Mouse (Mus musculus) induced T-regulatory cell, adult 2 months (primary cell): ENCODE data around the gene Tctex1d4.

Experiments used
- DNase-seq: peaks from one replicate; pipeline ENCODE4 v3.0.0-alpha.2; 2012; ENCODE audit warnings: low read depth

The Tctex1d4 gene

GRCm38 (mm10) chr4:117120052-117120444 lies 6.5 kb upstream of the Tctex1d4 start:
- DNase-seq, result no peak

DNA sequence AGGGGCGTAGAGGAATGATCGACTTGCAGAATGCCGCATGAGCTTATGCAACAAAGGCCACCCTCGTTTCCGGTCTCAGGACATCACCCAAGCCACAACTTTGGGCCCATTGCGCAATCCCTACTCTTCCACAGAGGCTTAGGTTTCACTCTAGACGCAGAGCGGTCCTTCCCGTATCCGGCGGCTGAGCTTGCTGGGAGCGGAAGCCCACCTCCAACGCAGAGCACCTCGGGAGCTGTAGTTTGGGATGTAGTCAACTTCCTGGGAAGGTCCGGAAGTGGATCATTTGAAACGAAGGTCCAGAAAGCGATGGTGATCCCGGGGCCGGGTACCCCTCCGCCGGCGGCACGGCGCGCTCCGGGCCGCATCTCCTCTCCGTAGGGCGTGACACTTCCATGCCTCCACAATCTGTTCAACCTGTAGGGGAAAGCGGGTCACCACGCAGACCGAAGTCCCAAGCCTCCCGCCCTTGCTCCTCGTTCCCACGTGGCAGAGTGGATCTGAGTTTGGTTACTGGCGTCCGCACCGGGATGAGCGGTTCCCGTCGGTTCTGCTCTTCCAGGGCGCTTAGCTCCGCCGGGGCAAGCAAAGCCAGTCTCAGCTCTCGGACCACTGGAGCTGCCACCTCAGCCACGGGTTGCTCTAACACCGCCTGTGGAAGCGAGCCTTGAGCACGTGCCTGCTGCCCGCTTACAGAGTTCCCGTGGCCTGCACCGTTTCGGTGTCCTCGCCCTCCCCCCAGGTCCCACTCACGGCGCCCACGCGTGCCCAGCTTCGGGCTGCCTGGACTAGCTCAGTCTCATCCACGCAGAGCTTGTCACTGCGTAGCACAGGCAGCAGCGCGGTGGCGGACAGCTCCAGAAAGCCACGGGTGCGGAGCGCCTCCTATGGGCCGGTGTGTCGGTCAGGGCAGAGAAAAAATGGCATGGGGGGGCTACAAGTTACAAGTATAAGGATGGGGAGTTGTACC lies 5.9 kb upstream of the Tctex1d4 start:
- peak; percentile 94 for DNase-seq

DNA sequence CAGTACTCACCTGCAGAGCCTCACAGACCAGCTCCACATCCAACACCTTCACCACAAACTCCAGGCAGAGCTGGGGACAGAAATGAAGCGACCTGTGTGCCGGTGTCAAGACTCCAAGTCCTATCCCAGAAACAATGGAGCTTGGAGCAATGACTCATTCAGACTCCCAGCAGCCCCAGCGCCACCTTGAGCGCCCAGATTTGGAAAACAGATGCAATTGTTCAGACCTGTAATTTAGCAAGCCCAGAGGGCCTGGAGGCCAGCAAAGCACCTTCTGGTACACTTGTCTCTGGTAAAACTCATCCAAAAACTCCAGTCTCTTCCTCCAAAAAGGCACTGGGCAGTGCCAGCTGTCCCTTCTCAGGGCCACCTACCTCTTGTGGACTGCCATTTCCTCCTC lies 4.4 kb upstream of the Tctex1d4 start:
- DNase-seq, result peak; percentile 27

DNA sequence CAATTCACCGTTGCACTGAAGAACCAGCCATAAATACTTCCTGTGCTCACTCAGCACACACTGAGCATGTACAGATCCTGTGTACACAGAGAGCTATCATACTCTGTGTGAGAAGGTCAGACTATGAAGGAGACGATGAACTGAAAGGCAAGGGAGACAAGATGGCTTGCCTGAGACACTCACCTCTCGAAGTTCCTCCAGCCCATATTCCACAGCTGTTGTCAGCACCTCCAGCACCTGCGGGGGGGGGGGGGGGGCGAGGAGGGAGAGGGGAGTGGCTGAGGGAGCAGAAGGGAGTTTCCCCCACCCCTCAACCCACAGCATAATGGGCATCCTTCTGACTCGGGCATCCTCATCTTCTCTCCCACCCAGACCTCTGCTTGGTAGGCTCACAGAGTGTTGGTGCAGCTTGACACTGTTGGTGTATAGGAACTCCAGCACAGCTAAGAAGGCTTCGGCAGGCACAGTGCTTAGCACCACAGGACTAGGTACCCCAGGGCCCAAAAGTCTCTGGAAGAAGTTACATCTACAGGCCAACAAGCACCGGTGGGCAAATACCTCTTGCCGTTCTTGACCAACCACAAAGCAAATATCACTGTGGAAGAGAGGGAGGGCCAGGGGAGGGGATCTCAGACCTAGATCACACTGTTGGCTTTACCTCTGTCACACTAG lies 2.9 kb upstream of the Tctex1d4 start:
- peak; percentile 80 for DNase-seq

DNA sequence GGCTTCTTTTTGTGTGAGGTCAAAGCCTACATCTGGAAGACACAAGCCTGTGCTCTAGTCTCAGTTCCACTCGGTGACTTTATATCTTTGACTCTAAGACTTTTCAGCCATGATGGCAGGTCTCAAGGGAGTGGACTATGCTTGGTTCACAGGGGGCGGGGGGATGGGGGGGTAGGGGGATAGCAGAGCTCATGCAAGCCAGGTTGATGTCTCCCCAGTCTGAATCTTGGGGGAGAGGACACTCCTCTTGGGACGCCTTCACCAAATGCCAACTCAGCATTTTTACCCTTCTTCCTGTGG lies 2.4 kb upstream of the Tctex1d4 start:
- no peak for DNase-seq

GRCm38 (mm10) chr4:117124518-117125347 lies 1.9 kb upstream of the Tctex1d4 start:
- DNase-seq, result peak; percentile 96

DNA sequence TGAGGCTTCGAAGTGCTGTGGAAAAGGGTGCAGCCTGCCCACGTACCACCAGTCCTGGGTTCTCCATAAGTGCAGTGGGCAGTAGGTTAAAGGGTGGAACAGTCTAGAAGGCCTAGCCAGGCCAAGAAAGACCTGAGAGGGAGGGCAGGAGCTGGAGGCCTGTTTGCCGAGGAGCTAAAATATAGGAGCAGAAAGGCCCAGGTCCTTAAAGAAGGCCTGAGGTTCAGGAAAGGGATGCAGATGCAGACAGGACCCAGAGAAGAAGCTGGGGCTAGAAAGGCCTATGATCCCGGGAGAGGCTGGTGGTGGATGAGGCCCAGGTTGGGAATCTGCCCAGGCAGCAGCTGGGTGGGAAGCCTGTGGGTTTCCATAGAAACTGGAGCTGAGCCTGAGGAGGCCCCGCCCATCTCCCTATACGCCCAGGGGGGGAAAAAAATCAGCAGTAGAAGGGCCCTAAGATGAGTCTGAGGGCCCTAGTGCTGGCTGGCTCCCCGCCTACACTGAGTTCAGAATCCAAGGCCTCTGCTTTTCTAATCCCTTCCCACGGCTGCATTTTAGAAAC lies 1.2 kb upstream of the Tctex1d4 start, which contains the start of gene Btbd19:
TSS of gene Btbd19 (minus strand) at position 378 of the 562 bp plus-strand sequence.
- DNase-seq, result no peak

GRCm38 (mm10) chr4:117125910-117126674 lies 502 bp upstream of the Tctex1d4 start:
- peak; percentile 92 for DNase-seq

DNA sequence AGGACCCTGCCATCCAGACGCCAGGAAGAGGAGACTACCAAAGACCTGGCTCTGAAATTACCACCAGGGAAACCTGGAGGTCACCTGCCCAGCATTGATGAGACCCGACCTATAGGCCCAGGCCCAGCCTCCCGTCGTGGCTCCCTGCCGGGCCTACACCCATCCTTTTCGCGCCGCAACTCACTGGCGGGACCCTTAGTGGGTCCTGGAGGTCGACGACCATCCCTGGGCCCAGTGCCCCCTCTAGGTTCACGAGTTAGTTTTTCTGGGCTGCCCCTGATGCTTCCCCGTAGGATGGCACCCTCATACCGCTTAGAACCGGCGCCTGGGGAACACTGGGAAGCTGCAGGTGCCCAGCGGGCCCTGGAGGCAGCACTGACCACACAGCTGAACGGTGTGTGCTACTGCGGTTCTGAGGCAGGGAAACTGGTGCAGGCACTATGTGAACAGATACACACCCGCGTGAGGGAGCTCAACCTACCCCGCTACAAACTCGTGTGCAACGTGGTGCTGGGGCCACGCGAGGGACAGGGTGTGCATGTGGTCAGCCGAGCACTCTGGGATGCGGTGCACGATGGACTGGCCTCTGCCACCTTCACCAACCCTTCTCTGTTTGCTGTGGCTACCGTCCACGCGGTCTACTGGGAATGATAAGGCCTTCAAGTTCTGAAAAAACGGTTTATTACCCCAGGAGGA lies 1.5 kb downstream of the Tctex1d4 start:
- no peak for DNase-seq

- no peak for DNase-seq
These were observed 4.2 kb downstream of the Tctex1d4 start for GRCm38 (mm10) chr4:117130790-117131189.

DNA sequence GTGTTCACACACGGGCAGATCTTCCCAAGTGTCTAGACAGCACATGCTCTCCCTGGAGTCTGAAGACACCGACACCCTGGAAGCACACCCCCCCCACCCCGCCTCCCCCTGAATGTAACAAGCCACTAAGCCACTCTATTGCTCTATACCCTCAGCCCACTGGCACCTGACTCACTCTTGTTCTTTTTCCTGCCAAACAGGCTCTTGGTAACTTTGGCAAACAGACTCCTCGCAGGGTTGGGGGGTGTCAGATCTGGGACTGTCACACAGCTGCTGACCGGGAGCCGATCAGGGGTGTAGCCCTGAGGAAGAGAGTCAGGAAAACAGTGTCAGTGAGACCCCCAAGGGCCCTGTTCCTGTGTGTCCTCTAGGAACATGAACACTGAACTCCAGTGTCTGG lies 4.6 kb downstream of the Tctex1d4 start:
- no peak for DNase-seq

- DNase-seq, result no peak
These were observed 5.5 kb downstream of the Tctex1d4 start for GRCm38 (mm10) chr4:117131890-117132793.

DNA sequence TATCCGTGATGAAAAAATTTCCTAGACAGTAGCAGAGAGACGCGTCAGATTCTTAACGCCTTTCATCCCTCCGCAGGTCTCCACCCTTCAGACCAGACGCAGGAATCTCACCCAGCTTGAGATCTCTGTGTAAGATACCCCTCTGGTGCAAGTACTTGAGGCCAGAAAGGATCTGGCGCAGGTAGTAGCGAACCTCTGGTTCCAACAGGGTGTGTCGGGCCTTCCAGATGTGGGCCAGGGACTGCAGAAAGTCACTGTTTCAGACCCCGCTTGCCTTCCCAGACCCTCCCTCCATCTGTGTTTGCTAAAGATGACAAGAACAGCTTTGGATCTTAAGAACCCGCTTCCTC lies 6.2 kb downstream of the Tctex1d4 start:
- no peak for DNase-seq

DNA sequence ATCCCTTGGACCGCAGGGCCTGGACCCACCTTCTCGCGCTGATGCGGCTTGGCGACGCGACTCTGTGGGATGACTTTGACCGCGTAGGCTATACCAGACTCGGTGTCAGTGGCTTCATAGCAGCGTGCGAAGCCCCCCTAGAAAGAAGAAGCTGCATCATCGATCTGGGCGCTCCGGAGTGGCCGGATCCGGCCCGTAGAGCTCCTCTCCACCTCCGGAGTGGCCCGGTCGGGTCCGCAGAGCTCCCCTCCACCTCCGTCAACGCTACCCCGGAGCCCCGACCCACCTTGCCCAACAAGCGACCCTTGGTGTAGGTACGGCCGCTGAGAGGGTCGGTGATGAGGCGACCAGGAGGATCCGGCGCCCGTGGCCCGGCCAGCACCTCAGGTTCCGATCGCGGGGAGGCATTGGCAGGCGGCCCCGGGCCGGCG lies 6.8 kb downstream of the Tctex1d4 start:
- DNase-seq, result no peak

GRCm38 (mm10) chr4:117133817-117134600 lies 7.4 kb downstream of the Tctex1d4 start, which contains the start of gene Plk3:
Gene Plk3 (minus strand): TSS chr4:117133963.
- peak; percentile 100 for DNase-seq

GRCm38 (mm10) chr4:117134601-117134995 lies 8.0 kb downstream of the Tctex1d4 start:
- no peak for DNase-seq

DNA sequence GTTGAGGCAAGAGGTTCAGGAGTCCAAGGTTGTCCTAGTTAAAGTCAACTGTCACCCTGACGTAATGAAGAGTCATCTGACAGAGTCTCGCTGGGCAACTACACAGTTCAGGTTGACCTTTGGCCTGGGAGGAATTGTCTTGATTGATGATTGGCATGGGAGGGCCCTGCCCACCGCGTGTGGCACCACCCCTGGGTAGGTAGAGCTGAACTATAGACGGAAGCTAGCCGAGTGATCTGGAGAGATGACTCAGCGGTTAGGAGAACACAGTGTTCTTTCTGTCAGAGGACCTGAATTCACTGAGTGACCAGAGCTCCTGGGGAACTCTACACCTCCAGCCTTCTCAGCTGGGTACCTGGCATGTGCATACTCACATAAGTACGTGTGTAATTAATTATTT lies 9.4 kb downstream of the Tctex1d4 start:
- DNase-seq, result peak; percentile 72

DNA sequence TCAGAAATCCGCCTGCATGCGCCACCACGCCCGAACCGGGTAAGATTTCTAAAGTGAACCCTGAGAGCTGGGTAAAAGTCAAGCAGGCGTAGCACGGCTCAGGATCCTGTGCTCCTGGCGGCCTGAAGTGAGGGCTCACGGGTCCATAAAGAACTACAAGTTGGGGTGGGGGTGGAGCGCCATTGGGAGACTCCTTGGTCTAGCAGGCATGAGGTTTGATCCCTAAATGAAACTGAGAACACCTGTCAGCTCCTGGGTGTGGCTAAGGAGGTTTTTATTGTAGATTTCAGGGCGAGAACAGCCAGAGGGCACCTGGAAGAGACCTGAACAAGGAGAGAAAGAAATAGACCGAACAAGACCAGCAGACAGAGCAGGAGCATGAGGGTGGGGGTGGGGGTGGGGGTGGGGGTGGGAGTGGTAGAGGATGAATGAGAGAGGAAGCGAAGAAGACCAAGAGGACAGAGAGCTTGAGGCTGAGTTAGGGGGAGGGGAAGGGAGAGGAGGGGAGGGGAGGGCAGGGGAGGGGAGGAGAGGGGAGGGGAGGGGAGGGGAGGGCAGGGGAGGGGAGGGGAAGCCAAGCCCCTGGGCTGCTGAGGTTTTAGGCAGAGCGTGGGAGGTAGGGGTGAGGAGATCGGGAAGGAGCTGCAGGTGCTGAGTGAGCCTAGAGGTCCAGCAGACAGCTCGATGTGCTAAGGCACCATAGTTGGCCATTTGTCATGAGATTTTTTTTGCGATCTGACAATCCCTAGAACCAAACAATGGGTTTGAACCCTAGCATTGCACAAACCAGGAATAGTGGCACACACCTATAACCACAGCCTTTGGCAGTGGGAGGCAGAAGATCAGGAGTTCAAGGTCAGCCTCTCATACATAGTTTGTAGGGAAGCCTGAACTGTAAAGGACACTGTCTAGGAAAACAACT lies 12.0 kb downstream of the Tctex1d4 start:
- no peak for DNase-seq
